Mouse (Mus musculus): ENCODE data around the gene Jmjd8.

Jmjd8 gene

GRCm38 (mm10) chr17:25808789-25809605, 19.7 kb upstream of the Jmjd8 start, which contains the start of gene Fbxl16:
Gene Fbxl16, plus strand, starts transcription at chr17:25809085.
- DNase-seq (ENCODE audit: low spot score in 2 of 2): peak; percentile 62 to 66

GRCm38 (mm10) chr17:25809606-25810340, 18.9 kb upstream of the Jmjd8 start:
- DNase-seq (ENCODE audit: low spot score in 2 of 2): no peak

GRCm38 (mm10) chr17:25810890-25811289, 17.8 kb upstream of the Jmjd8 start:
- no peak for DNase-seq (ENCODE audit: low spot score in 2 of 2)

GRCm38 (mm10) chr17:25813471-25813870, 15.2 kb upstream of the Jmjd8 start:
- peak in 1 of 2 experiments; percentile 51 for DNase-seq (ENCODE audit: low spot score in 2 of 2)

GRCm38 (mm10) chr17:25817662-25818061, 11.0 kb upstream of the Jmjd8 start:
- DNase-seq (ENCODE audit: low spot score in 2 of 2): no peak

GRCm38 (mm10) chr17:25818851-25819780, 9.6 kb upstream of the Jmjd8 start:
- no peak for DNase-seq (ENCODE audit: low spot score in 2 of 2)

GRCm38 (mm10) chr17:25823452-25823851, 5.2 kb upstream of the Jmjd8 start, which contains the start of gene Wdr24:
Gene Wdr24, plus strand, starts transcription at chr17:25823627.
- DNase-seq (ENCODE audit: low spot score in 2 of 2): peak; percentile 58 to 78

- DNase-seq (ENCODE audit: low spot score in 2 of 2): no peak
These were observed 4.1 kb upstream of the Jmjd8 start for GRCm38 (mm10) chr17:25824362-25825142.

- DNase-seq (ENCODE audit: low spot score in 2 of 2): no peak
These were observed 3.4 kb upstream of the Jmjd8 start for GRCm38 (mm10) chr17:25825311-25825710.

- DNase-seq (ENCODE audit: low spot score in 2 of 2): no peak
These were observed 2.6 kb upstream of the Jmjd8 start for GRCm38 (mm10) chr17:25825984-25826570.

- DNase-seq (ENCODE audit: low spot score in 2 of 2): no peak
These were observed 1.7 kb upstream of the Jmjd8 start for GRCm38 (mm10) chr17:25827011-25827410.

- DNase-seq (ENCODE audit: low spot score in 2 of 2): no peak
These were observed 983 bp upstream of the Jmjd8 start for GRCm38 (mm10) chr17:25827546-25828222.

GRCm38 (mm10) chr17:25828223-25828594, 458 bp upstream of the Jmjd8 start:
- DNase-seq (ENCODE audit: low spot score in 2 of 2): no peak

GRCm38 (mm10) chr17:25829558-25830017, 921 bp downstream of the Jmjd8 start:
- DNase-seq (ENCODE audit: low spot score in 2 of 2): no peak

GRCm38 (mm10) chr17:25830200-25830753, 1.6 kb downstream of the Jmjd8 start:
- no peak for DNase-seq (ENCODE audit: low spot score in 2 of 2)

GRCm38 (mm10) chr17:25830806-25831431, 2.3 kb downstream of the Jmjd8 start:
- no peak for DNase-seq (ENCODE audit: low spot score in 2 of 2)

GRCm38 (mm10) chr17:25831451-25832281, 3.0 kb downstream of the Jmjd8 start:
- peak in 1 of 2 experiments; percentile 35 for DNase-seq (ENCODE audit: low spot score in 2 of 2)
